Mouse (Mus musculus) embryonic stem cell, embryonic (primary cell): ENCODE measurements around the gene Pcyox1.

Experiments used
- CTCF ChIA-PET, 4 experiments: fragments of 300-600 bp in 2 of 4; fragments of 350-600 bp in 2 of 4; sonication (Branson Sonifier 250); formaldehyde crosslinking; loops; one replicate each; lab custom pipeline; 2022; ENCODE audit warnings: inconsistent platforms in 2 of 4; lab: Charles Lee
- POLR2A ChIA-PET, 4 experiments: fragments of 300-600 bp in 2 of 4; fragments of 350-600 bp in 2 of 4; sonication (Branson Sonifier 250); formaldehyde crosslinking; loops; one replicate each; lab custom pipeline; 2022; ENCODE audit warnings: antibody characterized with exemption in 4 of 4, inconsistent platforms in 1 of 4; lab: Charles Lee

The Pcyox1 gene

DNA sequence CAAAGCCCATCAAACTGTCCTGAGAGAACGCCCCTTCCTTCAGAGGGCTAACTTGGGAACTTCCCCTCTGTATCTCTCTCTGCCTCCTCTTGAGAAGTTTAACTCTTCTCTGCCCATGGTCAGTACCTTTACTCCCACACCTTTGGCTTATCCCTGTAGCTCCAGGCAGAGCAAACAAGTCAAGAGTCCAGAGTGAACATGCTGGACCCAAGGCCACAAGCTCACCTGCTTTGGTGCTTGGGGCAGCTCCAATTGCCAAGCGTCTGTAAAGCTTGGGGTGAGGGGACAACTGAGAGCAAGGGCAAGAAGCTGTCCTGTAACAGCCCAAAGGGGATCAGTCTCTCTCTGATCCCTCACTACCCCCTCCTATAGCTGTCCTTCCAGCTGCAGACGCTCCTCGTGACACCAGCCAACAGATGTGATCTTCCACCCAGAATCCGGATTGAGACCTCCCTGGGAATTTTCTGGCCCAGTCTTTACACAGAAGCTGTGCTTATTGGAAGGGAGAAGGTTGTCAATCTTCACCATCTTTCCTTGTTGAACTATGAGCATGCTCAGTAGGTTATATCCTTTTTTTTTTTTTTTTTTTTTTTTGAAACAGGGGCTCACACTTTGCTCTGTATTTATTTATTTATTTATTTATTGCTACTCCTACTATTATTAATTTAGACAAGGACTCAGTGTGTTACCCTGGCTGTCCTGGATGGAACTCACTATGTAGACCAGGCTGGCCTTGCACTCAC lies 11.4 kb downstream of the Pcyox1 start:
- ChIA-PET CTCF (interaction anchor here in 2 of 4 experiments (0.6 to 1.1 kb wide), 5 partner anchors 12 to 1831 kb away, joined by 3 to 7 read pairs (median 3); partner anchors contain the start of gene Fam136a (in 1 of the 2)), POLR2A (interaction anchor here in 3 of 4 experiments (0.6 to 8.7 kb wide), 13 partner anchors 9 to 986 kb away, joined by 3 to 83 read pairs (median 5); partner anchors contain the start of genes Snrpg (in 2 of the 3), Fam136a (in 1 of the 3) and Pcyox1 (in 1 of the 3))

DNA sequence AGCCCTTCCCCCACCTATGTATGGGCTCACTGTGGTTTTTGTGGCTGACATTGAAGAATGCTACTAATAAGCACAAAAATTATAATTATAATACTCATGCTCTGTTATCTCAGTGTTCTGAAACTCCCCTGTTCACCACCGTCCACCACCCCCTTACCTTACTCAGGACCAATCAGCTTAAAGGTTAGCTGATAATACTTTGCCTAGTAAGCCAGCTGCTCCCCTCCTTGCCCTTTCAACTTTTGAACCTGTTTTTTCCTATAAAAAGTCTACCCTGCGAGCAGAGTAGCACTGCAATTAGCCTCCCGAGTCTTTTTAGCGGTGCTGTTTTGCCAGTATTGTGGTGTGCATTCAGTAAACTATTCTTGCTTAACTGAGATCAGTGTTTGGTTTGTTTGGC lies 12.3 kb downstream of the Pcyox1 start:
- CTCF ChIA-PET = interaction anchor here in 1 of 4 experiments (1.6 kb wide), 1 partner anchor 191 kb away, joined by 3 read pairs; no protein-coding TSS in a partner anchor
- POLR2A ChIA-PET = interaction anchor here in 3 of 4 experiments (1.3 to 8.7 kb wide), 5 partner anchors 11 to 20 kb away, joined by 4 to 83 read pairs (median 11); partner anchors contain the start of genes Snrpg (in 2 of the 3) and Pcyox1 (in 1 of the 3)

- ChIA-PET CTCF (interaction anchor here in 1 of 4 experiments (1.6 kb wide), 1 partner anchor 189 kb away, joined by 3 read pairs; no protein-coding TSS in a partner anchor), POLR2A (interaction anchor here in 3 of 4 experiments (0.5 to 8.7 kb wide), 9 partner anchors 11 to 445 kb away, joined by 3 to 83 read pairs (median 6); partner anchors contain the start of genes Fam136a (in 2 of the 3), Snrpg (in 2 of the 3), C87436 (in 1 of the 3) and Pcyox1 (in 1 of the 3))
Observed at GRCm38 (mm10) chr6:86383370-86383769, 13.6 kb downstream of the Pcyox1 start.

DNA sequence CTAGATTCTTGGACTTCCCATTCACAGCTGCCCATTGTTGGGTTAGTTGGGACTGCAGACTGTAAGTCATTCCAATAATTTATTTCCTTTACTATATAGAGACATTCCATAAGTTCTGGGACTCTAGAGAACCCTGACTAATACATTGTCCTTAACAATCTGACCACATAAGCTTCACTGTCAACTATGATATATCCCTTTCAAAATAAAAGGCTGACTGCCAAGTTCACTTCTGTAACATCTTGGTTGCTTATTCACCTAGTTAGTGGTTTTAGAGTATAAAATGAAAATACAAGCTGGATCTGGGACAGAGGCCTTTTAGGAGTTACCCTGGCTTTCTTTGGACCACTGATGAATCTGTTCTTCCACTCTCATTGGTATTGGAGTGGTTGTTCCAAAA lies 14.4 kb downstream of the Pcyox1 start:
- ChIA-PET CTCF (no interaction called here), POLR2A (interaction anchor here in 3 of 4 experiments (1.0 to 8.7 kb wide), 10 partner anchors 10 to 85 kb away, joined by 3 to 83 read pairs (median 5); partner anchors contain the start of genes Snrpg (in 3 of the 3), Fam136a (in 2 of the 3), C87436 (in 1 of the 3) and Pcyox1 (in 1 of the 3))

DNA sequence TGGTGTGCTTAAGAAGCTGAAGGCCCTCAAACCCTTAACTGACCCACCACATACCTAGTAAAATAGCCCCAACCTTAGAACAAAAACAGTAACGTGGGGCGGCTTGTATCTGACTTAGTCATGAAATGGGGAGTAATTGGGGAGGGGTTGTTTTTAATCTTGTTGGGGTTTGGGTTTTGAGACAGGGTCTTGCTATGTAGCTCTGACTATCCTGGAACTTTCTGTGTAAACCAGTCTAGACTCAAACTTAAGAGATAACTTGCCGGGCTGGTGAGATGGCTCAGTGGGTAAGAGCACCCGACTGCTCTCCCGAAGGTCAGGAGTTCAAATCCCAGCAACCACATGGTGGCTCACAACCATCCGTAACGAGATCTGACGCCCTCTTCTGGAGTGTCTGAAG lies 16.8 kb downstream of the Pcyox1 start:
- ChIA-PET POLR2A (interaction anchor here (0.6 to 4.5 kb wide), 11 partner anchors 8 to 107 kb away, joined by 3 to 23 read pairs (median 7); partner anchors contain the start of genes Fam136a (in 2 of the 4), Snrpg (in 2 of the 4) and Pcyox1 (in 1 of the 4)), CTCF (interaction anchor here in 3 of 4 experiments (0.6 to 1.0 kb wide), 4 partner anchors 9 to 847 kb away, joined by 3 to 6 read pairs (median 4); no protein-coding TSS in a partner anchor)

GRCm38 (mm10) chr6:86378341-86378740 lies 18.6 kb downstream of the Pcyox1 start:
- CTCF ChIA-PET = no interaction called here
- POLR2A ChIA-PET = interaction anchor here in 3 of 4 experiments (0.7 to 4.5 kb wide), 6 partner anchors 12 to 463 kb away, joined by 3 to 23 read pairs (median 3); partner anchors contain the start of genes Fam136a (in 3 of the 3), Nat8f1 (in 1 of the 3) and Pcyox1 (in 1 of the 3)

- POLR2A ChIA-PET = interaction anchor here in 3 of 4 experiments (0.8 to 7.2 kb wide), 23 partner anchors 8 to 923 kb away, joined by 3 to 96 read pairs (median 4); partner anchors contain the start of genes Pcyox1 (in 3 of the 3), C87436 (in 2 of the 3), Fam136a (in 1 of the 3) and Tia1 (in 1 of the 3)
- CTCF ChIA-PET = interaction anchor here in 3 of 4 experiments (1.1 to 1.9 kb wide), 5 partner anchors 8 to 18 kb away, joined by 3 to 6 read pairs (median 3); partner anchors contain the start of gene Fam136a (in 2 of the 3)
Observed at GRCm38 (mm10) chr6:86373556-86373955, 23.4 kb downstream of the Pcyox1 start.

GRCm38 (mm10) chr6:86371950-86372516 lies 24.9 kb downstream of the Pcyox1 start:
- CTCF ChIA-PET = interaction anchor here (0.6 to 2.4 kb wide), 13 partner anchors 7 to 368 kb away, joined by 3 to 8 read pairs (median 4); partner anchors contain the start of gene C87436 (in 1 of the 4)
- POLR2A ChIA-PET = interaction anchor here (0.6 to 7.2 kb wide), 76 partner anchors 8 to 920 kb away, joined by 3 to 96 read pairs (median 5); partner anchors contain the start of genes C87436 (in 3 of the 4), Pcyox1 (in 3 of the 4), Pradc1 (in 3 of the 4) and Tia1 (in 3 of the 4)

DNA sequence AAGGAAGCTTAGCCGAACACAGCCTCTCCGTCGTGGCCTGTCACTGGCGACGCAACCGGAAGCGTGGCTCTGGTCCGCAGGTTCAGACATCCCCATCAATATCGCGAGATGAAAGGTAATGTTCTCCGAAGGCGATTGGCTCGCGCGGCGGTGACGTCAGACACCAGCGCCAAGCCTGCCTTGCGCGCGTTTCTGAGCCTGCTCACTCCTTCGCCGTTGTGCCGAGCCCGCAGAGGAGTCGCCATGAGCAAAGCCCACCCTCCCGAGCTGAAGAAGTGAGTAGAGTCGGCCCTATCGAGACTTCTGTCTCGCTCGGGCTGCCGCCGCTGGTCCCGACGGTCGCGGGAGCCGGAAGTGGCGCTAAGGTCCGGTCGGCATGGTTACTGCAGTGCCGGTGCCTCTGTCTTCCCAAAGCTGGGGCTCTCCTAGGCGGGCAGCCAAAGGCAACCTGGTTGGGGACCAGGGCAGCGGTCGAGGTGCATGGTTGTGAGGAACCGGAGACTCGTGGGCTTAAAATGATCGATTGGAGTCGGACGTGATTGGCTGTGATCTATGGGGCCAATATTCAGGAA lies 25.5 kb downstream of the Pcyox1 start:
- ChIA-PET CTCF (interaction anchor here (0.5 to 2.4 kb wide), 22 partner anchors 17 to 795 kb away, joined by 3 to 15 read pairs (median 4); partner anchors contain the start of gene C87436 (in 1 of the 4)), POLR2A (interaction anchor here (0.6 to 7.2 kb wide), 91 partner anchors 8 to 920 kb away, joined by 3 to 96 read pairs (median 4); partner anchors contain the start of genes C87436 (in 3 of the 4), Pcyox1 (in 3 of the 4), Pradc1 (in 3 of the 4) and Tia1 (in 3 of the 4))

- ChIA-PET CTCF (interaction anchor here (0.5 to 2.4 kb wide), 22 partner anchors 17 to 794 kb away, joined by 3 to 15 read pairs (median 4); partner anchors contain the start of gene C87436 (in 1 of the 4)), POLR2A (interaction anchor here (0.6 to 7.2 kb wide), 81 partner anchors 9 to 919 kb away, joined by 3 to 96 read pairs (median 5); partner anchors contain the start of genes Pcyox1 (in 4 of the 4), Tia1 (in 3 of the 4), C87436 (in 2 of the 4) and Pradc1 (in 2 of the 4))
Observed at GRCm38 (mm10) chr6:86370764-86371339, 26.1 kb downstream of the Pcyox1 start, which contains the start of gene Snrpg. Gene Snrpg (plus strand): TSS chr6:86371304.

DNA sequence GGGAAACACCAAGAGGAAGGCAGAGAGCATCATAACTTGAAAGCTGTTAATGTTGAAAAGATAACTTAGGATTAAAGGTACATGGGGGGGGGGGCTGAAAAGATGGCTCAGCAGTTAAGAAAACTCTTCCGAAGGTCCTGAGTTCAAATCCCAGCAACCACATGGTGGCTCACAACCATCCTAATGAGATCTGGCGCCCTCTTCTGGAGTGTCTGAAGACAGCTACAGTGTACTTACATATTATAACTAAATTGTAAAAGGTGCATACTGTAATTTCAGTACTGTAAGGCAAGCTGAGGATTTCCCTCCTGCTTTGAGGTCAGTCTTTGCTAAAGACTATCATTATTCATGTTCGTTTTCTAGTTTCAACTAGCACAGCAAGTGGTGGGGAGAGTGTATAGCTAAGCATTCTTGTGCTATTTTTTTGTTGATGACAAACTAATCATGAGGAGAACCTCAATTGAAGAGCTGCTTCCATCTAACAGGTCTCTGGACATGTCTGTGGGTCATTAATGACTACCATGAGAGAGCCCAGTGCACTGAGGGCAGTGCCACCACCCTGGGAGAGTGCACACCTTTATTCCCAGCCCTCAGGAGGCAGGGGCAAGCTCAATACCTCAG lies 26.8 kb downstream of the Pcyox1 start:
- ChIA-PET CTCF (interaction anchor here (0.6 to 2.4 kb wide), 16 partner anchors 18 to 412 kb away, joined by 3 to 10 read pairs (median 4); partner anchors contain the start of gene C87436 (in 1 of the 4)), POLR2A (interaction anchor here (0.6 to 7.2 kb wide), 58 partner anchors 10 to 1732 kb away, joined by 3 to 96 read pairs (median 5); partner anchors contain the start of genes Pcyox1 (in 4 of the 4), C87436 (in 2 of the 4), Pradc1 (in 2 of the 4) and Tia1 (in 2 of the 4))

- POLR2A ChIA-PET = interaction anchor here in 2 of 4 experiments (0.8 to 2.5 kb wide), 6 partner anchors 29 to 226 kb away, joined by 3 to 10 read pairs (median 4); partner anchors contain the start of genes Pcyox1 (in 1 of the 2) and Tia1 (in 1 of the 2)
- CTCF ChIA-PET = no interaction called here
Observed at GRCm38 (mm10) chr6:86368479-86368878, 28.5 kb downstream of the Pcyox1 start.

DNA sequence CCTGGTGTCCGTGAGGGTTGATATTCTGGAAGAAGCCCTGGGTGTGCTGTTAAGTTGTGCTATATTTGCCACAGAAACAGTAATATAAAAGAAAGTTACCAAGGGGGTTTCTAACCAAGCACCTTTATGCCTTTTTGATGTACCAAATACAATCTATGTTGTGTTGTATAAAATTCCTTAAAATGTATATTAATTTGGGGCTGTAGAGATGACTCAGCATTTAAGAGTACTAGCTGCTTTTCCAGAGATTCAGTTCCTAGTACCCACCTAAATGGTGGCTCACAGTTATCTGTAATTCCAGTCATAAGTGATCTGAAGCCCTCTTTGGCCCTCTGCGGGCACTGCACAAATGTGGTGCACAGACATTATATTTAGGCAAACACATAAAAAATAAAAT lies 30.1 kb downstream of the Pcyox1 start:
- CTCF ChIA-PET = interaction anchor here in 1 of 4 experiments (0.6 kb wide), 1 partner anchor 161 kb away, joined by 3 read pairs; no protein-coding TSS in a partner anchor
- POLR2A ChIA-PET = interaction anchor here in 3 of 4 experiments (0.5 to 4.9 kb wide), 28 partner anchors 12 to 915 kb away, joined by 3 to 47 read pairs (median 9); partner anchors contain the start of genes Pcyox1 (in 2 of the 3), C87436 (in 1 of the 3), Cct7 (in 1 of the 3) and Dusp11 (in 1 of the 3)

- ChIA-PET POLR2A (interaction anchor here in 3 of 4 experiments (0.5 to 4.9 kb wide), 62 partner anchors 8 to 915 kb away, joined by 3 to 47 read pairs (median 5); partner anchors contain the start of genes Pcyox1 (in 3 of the 3), Dusp11 (in 2 of the 3), C87436 (in 1 of the 3) and Cct7 (in 1 of the 3)), CTCF (interaction anchor here (0.6 to 2.9 kb wide), 21 partner anchors 8 to 172 kb away, joined by 3 to 37 read pairs (median 7); partner anchors contain the start of genes Pcyox1 (in 2 of the 4), C87436 (in 1 of the 4) and Tia1 (in 1 of the 4))
Observed at GRCm38 (mm10) chr6:86366125-86366852, 30.7 kb downstream of the Pcyox1 start.
